Mouse (Mus musculus) cerebellum, adult 2 months (tissue): ENCODE measurements around the gene Nploc4.

Experiments
- CTCF ChIP-seq: fragments of 200-500 bp; IDR thresholded peaks from 2 replicates; pipeline ENCODE4 v1.5.1; 2011; ENCODE audit warnings: low read depth, mild to moderate bottlenecking, control low read depth, low read length, moderate library complexity, borderline replicate concordance; ENCODE audit not compliant: insufficient read depth
- POLR2A ChIP-seq: fragments of 200-500 bp; IDR thresholded peaks from 2 replicates; pipeline ENCODE4 v1.6.1; 2011; ENCODE audit warnings: low read length, control low read depth, borderline replicate concordance; ENCODE audit not compliant: insufficient read depth

DNA sequence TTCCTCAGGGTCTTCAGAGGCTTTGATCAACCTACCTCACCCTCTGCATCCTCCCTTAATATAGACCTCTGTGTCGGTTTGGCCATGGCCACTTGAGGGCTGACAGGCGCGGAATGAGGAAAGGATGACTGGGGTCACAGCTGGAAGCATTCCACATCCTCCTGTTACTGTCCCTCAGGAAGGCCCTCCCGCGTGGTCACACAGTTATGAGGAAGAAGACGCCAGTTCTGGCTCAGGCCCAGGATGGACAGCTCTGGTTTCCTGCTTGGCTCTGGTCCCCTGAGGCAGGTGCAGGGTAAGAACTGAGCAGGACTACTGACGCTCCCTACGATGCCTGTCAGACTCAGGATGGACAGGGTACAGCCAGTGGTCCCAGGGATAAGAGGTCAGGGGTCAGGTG lies 77.4 kb downstream of the Nploc4 start:
- TF ChIP-seq POLR2A (no peak), CTCF (no peak)
